Mouse (Mus musculus): ENCODE data around the gene Armcx2.

DNA sequence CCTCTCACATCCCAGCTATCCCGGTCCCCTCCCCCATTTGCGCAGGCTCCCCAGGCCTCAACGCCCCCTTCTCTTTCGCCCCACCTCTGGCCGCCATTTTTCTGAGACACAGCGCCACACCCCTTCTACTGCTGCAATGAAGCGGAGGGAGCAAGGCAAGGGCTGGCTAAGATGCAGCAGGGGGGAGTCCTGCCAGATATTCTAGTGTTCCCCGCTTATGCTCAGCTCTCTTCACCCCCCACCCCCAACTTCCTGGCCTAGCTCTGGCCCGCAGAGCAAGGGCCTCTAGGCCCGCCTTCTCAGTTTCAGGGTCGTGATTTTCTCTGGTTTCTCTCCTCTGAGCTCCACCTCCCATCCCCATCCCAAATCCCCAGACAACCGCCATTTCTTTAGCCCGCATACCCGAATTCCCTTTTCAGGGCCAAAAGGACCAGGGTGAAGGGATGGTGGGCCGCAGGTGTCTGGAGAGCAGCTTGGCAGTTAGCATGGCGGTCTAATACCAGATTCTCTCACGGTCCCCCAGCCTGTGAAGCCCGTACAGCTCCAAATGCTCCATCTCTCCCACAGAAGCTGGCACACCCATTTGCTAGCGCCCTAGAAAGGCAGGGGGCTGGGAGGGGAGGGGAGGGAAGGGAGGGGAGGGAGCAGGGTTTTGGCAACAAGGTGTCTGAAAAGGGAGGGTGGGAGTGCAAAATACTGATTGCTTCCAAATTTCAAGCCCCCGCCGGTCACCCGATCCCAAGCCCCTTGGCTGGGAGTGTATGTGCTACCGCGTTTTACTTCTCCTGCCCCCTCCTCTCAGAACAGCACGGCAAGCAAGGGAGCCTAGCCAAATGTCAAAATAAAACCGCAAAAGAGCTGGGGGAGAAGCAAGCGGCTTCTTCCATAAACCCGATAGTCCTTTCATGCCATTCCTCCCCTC is 927 bp downstream of the Armcx2 start:
- TF ChIP-seq CTCF (IDR thresholded peaks at IDR 0.05; ENCODE audit: control insufficient read depth, insufficient read depth, insufficient replicate concordance, low read depth, low read length) (no peak), POLR2A (IDR thresholded peaks at IDR 0.05; ENCODE audit: control insufficient read depth, low read depth, low read length) (no peak)

Measured in testis, adult 2 months (tissue).